Mouse (Mus musculus) lung, embryonic 16.5 days (tissue): ENCODE measurements around the gene Ctnna3. TPM values are rescaled to one million over a fixed set of nuclear protein-coding genes. Genes with fewer than 3 reads are reported as not detected.

Source experiments
- ATAC-seq: fragments of 200-750 bp; cut with Nextera tagmentation; 2 replicates; pipeline ENCODE4 v1.8.0; 2017; ENCODE audit warnings: low read depth, mild to moderate bottlenecking, moderate library complexity
- H3K27ac ChIP-seq: fragments of 300-500 bp; sonication (generic); 2 replicates; pipeline ENCODE4 v1.5.1; 2014; ENCODE audit warnings: mild to moderate bottlenecking, control low read depth, low read length
- H3K27me3 ChIP-seq: fragments of 300-500 bp; sonication (generic); 2 replicates; pipeline ENCODE4 v1.6.1; 2014; ENCODE audit warnings: low read depth, low read length, mixed read lengths; ENCODE audit not compliant: control insufficient read depth, insufficient read depth
- H3K36me3 ChIP-seq: fragments of 300-500 bp; sonication (generic); 2 replicates; pipeline ENCODE4 v1.6.1; 2014; ENCODE audit warnings: low read length; ENCODE audit not compliant: control insufficient read depth, insufficient read depth
- H3K4me1 ChIP-seq: fragments of 300-500 bp; sonication (generic); replicated peaks from 2 replicates; pipeline ENCODE4 v1.6.1; 2014; ENCODE audit warnings: low read length, mixed read lengths; ENCODE audit not compliant: control insufficient read depth, insufficient read depth
- H3K4me2 ChIP-seq: fragments of 300-500 bp; sonication (generic); 2 replicates; pipeline ENCODE4 v1.6.1; 2014; ENCODE audit warnings: low read depth, low read length, control low read depth
- H3K4me3 ChIP-seq: fragments of 300-500 bp; sonication (generic); 2 replicates; pipeline ENCODE4 v1.5.1; 2014; ENCODE audit warnings: mild to moderate bottlenecking, low read length, control low read depth
- H3K9ac ChIP-seq: fragments of 300-500 bp; sonication (generic); 2 replicates; pipeline ENCODE4 v1.6.1; 2014; ENCODE audit warnings: low read length, control low read depth
- H3K9me3 ChIP-seq: fragments of 300-500 bp; sonication (generic); 2 replicates; pipeline ENCODE4 v1.6.1; 2016; ENCODE audit warnings: low read length; ENCODE audit not compliant: control insufficient read depth
- WGBS: fragments of 180-500 bp; shearing (Covaris S2); extraction: QIAGEN DNeasy Blood & Tissue Kit; methylation state at CpG from one replicate; pipeline ENCODE4 v1.1.7; 2014; 5-methylcytosine and 5-hydroxymethylcytosine counted together
- polyA plus RNA-seq: library from polyadenylated mRNA; unstranded; fragments of >200 nt; fragmentation: Nextera tagmentation; extraction: Ambion mirVana; gene quantifications from 2 replicates; pipeline ENCODE4 v1.2.1, GENCODE M21; 2015

Gene Ctnna3
- polyA plus RNA-seq, 1 experiment from 2014 or later: 0.99 TPM

- no peak overlapping the region for H3K27ac ChIP-seq
- H3K4me3 ChIP-seq: no peak overlapping the region
- no peak overlapping the region for H3K4me2 ChIP-seq
- ATAC-seq: no peak
- H3K9ac ChIP-seq: no peak overlapping the region
- 46% methylated on average over 3 of the region's 3 CpGs for WGBS
- no peaks in the 10 kb centered on the region for H3K4me1 ChIP-seq
- H3K36me3 ChIP-seq: no peaks in the 10 kb centered on the region
- H3K27me3 ChIP-seq: no peaks in the 10 kb centered on the region
- no peaks in the 10 kb centered on the region for H3K9me3 ChIP-seq
These were observed 262.1 kb downstream of the Ctnna3 start for GRCm38 (mm10) chr10:63692039-63692438.

- Histone ChIP-seq H3K9me3 (no peaks in the 10 kb centered on the region), H3K9ac (no peak overlapping the region), H3K4me1 (no peaks in the 10 kb centered on the region), H3K27ac (no peak overlapping the region), H3K27me3 (no peaks in the 10 kb centered on the region), H3K4me2 (no peak overlapping the region), H3K4me3 (no peak overlapping the region), H3K36me3 (no peaks in the 10 kb centered on the region)
- ATAC-seq: no peak
- WGBS: 87% methylated on average over 6 of the region's 6 CpGs
These were observed 280.3 kb downstream of the Ctnna3 start for GRCm38 (mm10) chr10:63710211-63710610.

GRCm38 (mm10) chr10:63712530-63712929 lies 282.6 kb downstream of the Ctnna3 start:
- no peak overlapping the region for H3K4me2 ChIP-seq
- no peak for ATAC-seq
- 40% methylated on average over 8 of the region's 8 CpGs for WGBS

GRCm38 (mm10) chr10:63714151-63714550 lies 284.3 kb downstream of the Ctnna3 start:
- Histone ChIP-seq H3K4me3 (no peak overlapping the region), H3K36me3 (no peaks in the 10 kb centered on the region), H3K27me3 (no peaks in the 10 kb centered on the region), H3K4me1 (no peaks in the 10 kb centered on the region), H3K4me2 (no peak overlapping the region), H3K27ac (no peak overlapping the region), H3K9ac (no peak overlapping the region), H3K9me3 (no peaks in the 10 kb centered on the region)
- 71% methylated on average over 4 of the region's 4 CpGs for WGBS
- ATAC-seq: no peak

More at GRCm38 (mm10) chr10:63712530-63712929, 282.6 kb downstream of the Ctnna3 start:
- no peaks in the 10 kb centered on the region for H3K9me3 ChIP-seq
- H3K4me1 ChIP-seq: no peaks in the 10 kb centered on the region
- no peak overlapping the region for H3K4me3 ChIP-seq
- no peaks in the 10 kb centered on the region for H3K27me3 ChIP-seq
- no peaks in the 10 kb centered on the region for H3K36me3 ChIP-seq
- no peak overlapping the region for H3K27ac ChIP-seq
- H3K9ac ChIP-seq: no peak overlapping the region

- Histone ChIP-seq H3K4me3 (no peak overlapping the region), H3K4me2 (no peak overlapping the region), H3K4me1 (no peaks in the 10 kb centered on the region), H3K9ac (no peak overlapping the region), H3K36me3 (no peaks in the 10 kb centered on the region), H3K27ac (no peak overlapping the region), H3K27me3 (no peaks in the 10 kb centered on the region), H3K9me3 (no peaks in the 10 kb centered on the region)
- no peak for ATAC-seq
- 78% methylated on average over 10 of the region's 10 CpGs for WGBS
These were observed 339.0 kb downstream of the Ctnna3 start for GRCm38 (mm10) chr10:63768871-63769270.

- Histone ChIP-seq H3K9ac (no peak overlapping the region), H3K9me3 (no peaks in the 10 kb centered on the region), H3K4me1 (no peaks in the 10 kb centered on the region), H3K27ac (no peak overlapping the region), H3K4me3 (no peak overlapping the region), H3K36me3 (no peaks in the 10 kb centered on the region), H3K27me3 (no peaks in the 10 kb centered on the region), H3K4me2 (no peak overlapping the region)
- no peak for ATAC-seq
- 78% methylated on average over 7 of the region's 7 CpGs for WGBS
These were observed 341.8 kb downstream of the Ctnna3 start for GRCm38 (mm10) chr10:63771656-63772055.

GRCm38 (mm10) chr10:63772074-63772473 lies 342.2 kb downstream of the Ctnna3 start:
- no peak overlapping the region for H3K4me3 ChIP-seq
- no peak for ATAC-seq
- no peak overlapping the region for H3K4me2 ChIP-seq
- H3K36me3 ChIP-seq: no peaks in the 10 kb centered on the region
- 88% methylated on average over 10 of the region's 10 CpGs for WGBS
- no peaks in the 10 kb centered on the region for H3K4me1 ChIP-seq
- no peak overlapping the region for H3K27ac ChIP-seq
- H3K27me3 ChIP-seq: no peaks in the 10 kb centered on the region
- H3K9ac ChIP-seq: no peak overlapping the region
- H3K9me3 ChIP-seq: no peaks in the 10 kb centered on the region

GRCm38 (mm10) chr10:63781948-63782347 lies 352.1 kb downstream of the Ctnna3 start:
- H3K27ac ChIP-seq: no peak overlapping the region
- no peak overlapping the region for H3K4me2 ChIP-seq
- H3K9me3 ChIP-seq: no peaks in the 10 kb centered on the region
- H3K9ac ChIP-seq: no peak overlapping the region
- 64% methylated on average over 6 of the region's 6 CpGs for WGBS
- H3K27me3 ChIP-seq: no peaks in the 10 kb centered on the region
- no peaks in the 10 kb centered on the region for H3K36me3 ChIP-seq
- H3K4me3 ChIP-seq: no peak overlapping the region
- H3K4me1 ChIP-seq: no peaks in the 10 kb centered on the region
- ATAC-seq: no peak

GRCm38 (mm10) chr10:63784808-63785535 lies 355.1 kb downstream of the Ctnna3 start:
- no peak overlapping the region for H3K4me3 ChIP-seq
- no peaks in the 10 kb centered on the region for H3K36me3 ChIP-seq
- H3K4me2 ChIP-seq: peak overlapping the region; percentile 18
- no peaks in the 10 kb centered on the region for H3K27me3 ChIP-seq
- H3K4me1 ChIP-seq: no peaks in the 10 kb centered on the region
- 42% methylated on average over 20 of the region's 20 CpGs for WGBS
- no peak overlapping the region for H3K27ac ChIP-seq
- ATAC-seq: peak; percentile 71
- H3K9ac ChIP-seq: no peak overlapping the region
- H3K9me3 ChIP-seq: no peaks in the 10 kb centered on the region
